Mouse (Mus musculus) hindbrain, postnatal 0 days (tissue): ENCODE measurements around the gene Lipm. TPM values are rescaled to one million over a fixed set of nuclear protein-coding genes. Genes with fewer than 3 reads are reported as not detected.

Experiments
- ATAC-seq: fragments of 200-750 bp; cut with Nextera tagmentation; 2 replicates; pipeline ENCODE4 v1.8.0; 2017; ENCODE audit warnings: mild to moderate bottlenecking, moderate TSS enrichment, moderate library complexity
- DNase-seq: peaks from one replicate; pipeline ENCODE4 v3.0.0-alpha.2; 2015; ENCODE audit warnings: low spot score
- H3K27ac ChIP-seq: fragments of 300-500 bp; sonication (generic); 2 replicates; pipeline ENCODE4 v1.5.1; 2014; ENCODE audit warnings: mild to moderate bottlenecking
- H3K27me3 ChIP-seq: fragments of 300-500 bp; sonication (generic); 2 replicates; pipeline ENCODE4 v1.6.1; 2014; ENCODE audit warnings: low read length, mixed read lengths; ENCODE audit not compliant: insufficient read depth
- H3K36me3 ChIP-seq: fragments of 300-500 bp; sonication (generic); 2 replicates; pipeline ENCODE4 v1.6.1; 2014; ENCODE audit warnings: low read length, mixed read lengths; ENCODE audit not compliant: insufficient read depth
- H3K4me1 ChIP-seq: fragments of 300-500 bp; sonication (generic); 2 replicates; pipeline ENCODE4 v1.6.1; 2014; ENCODE audit warnings: antibody characterized with exemption, low read length, mixed read lengths; ENCODE audit not compliant: insufficient read depth
- H3K4me2 ChIP-seq: fragments of 300-500 bp; sonication (generic); 2 replicates; pipeline ENCODE4 v1.6.1; 2014; ENCODE audit warnings: low read depth, mild to moderate bottlenecking, low read length, moderate library complexity, mixed read lengths
- H3K4me3 ChIP-seq: fragments of 300-500 bp; sonication (generic); 2 replicates; pipeline ENCODE4 v1.5.1; 2014; ENCODE audit warnings: low read length
- H3K9ac ChIP-seq: fragments of 300-500 bp; sonication (generic); replicated peaks from 2 replicates; pipeline ENCODE4 v1.6.1; 2014; ENCODE audit warnings: mild to moderate bottlenecking, low read length, moderate library complexity, mixed read lengths
- H3K9me3 ChIP-seq: fragments of 300-500 bp; sonication (generic); 2 replicates; pipeline ENCODE4 v1.6.1; 2016; ENCODE audit warnings: low read length, mixed read lengths
- CTCF ChIP-seq: IDR thresholded peaks from 2 replicates; pipeline ENCODE4 v1.5.1; 2016; ENCODE audit warnings: antibody characterized with exemption, control low read depth, low read depth
- WGBS: fragments of 180-500 bp; shearing (Covaris S2); extraction: QIAGEN DNeasy Blood & Tissue Kit; methylation state at CpG from one replicate; pipeline ENCODE4 v1.1.7; 2014; 5-methylcytosine and 5-hydroxymethylcytosine counted together
- polyA plus RNA-seq: library from polyadenylated mRNA; unstranded; fragments of >200 nt; fragmentation: Nextera tagmentation; extraction: Ambion mirVana; gene quantifications from 2 replicates; pipeline ENCODE4 v1.2.1, GENCODE M21; 2015
- total RNA-seq: library from RNA; depleted of rRNA; stranded (reverse); fragments of >200 nt; gene quantifications from 2 replicates; pipeline ENCODE4 v1.2.3, GENCODE M21; 2014; rRNA removed

Lipm gene
- total RNA-seq = 0.16 TPM in 1 of 2 replicates, not detected in the other
- polyA plus RNA-seq = not detected in 2 replicates

GRCm38 (mm10) chr19:34100633-34101032 lies at the start of gene Lipm:
Lipm (plus strand) TSS chr19:34100933.
- Histone ChIP-seq H3K4me3 (no peak within 1 kb of the TSS), H3K27ac (no peak within 1 kb of the TSS), H3K36me3 (no peaks in the 10 kb centered on the region), H3K4me2 (no peak within 1 kb of the TSS), H3K9me3 (no peaks in the 10 kb centered on the region), H3K27me3 (no peaks in the 10 kb centered on the region), H3K4me1 (no peaks in the 10 kb centered on the region), H3K9ac (no peak within 1 kb of the TSS)
- DNase-seq = no peak
- no peak for ATAC-seq
- TF ChIP-seq CTCF = no peak
- WGBS = 88% methylated on average over 4 of the region's 4 CpGs

GRCm38 (mm10) chr19:34051502-34051901 lies 49.2 kb upstream of the Lipm start:
- Histone ChIP-seq H3K9me3 (no peaks in the 10 kb centered on the region), H3K4me2 (no peak overlapping the region), H3K27me3 (no peaks in the 10 kb centered on the region), H3K36me3 (no peaks in the 10 kb centered on the region), H3K4me1 (no peaks in the 10 kb centered on the region), H3K4me3 (no peak overlapping the region), H3K9ac (no peak overlapping the region), H3K27ac (no peak overlapping the region)
- DNase-seq (no peak), ATAC-seq (no peak)
- 75% methylated on average over 3 of the region's 3 CpGs for WGBS
- no peak for TF ChIP-seq CTCF

- 63% methylated on average over 1 of the region's 1 CpGs for WGBS
- DNase-seq (no peak), ATAC-seq (no peak)
- H3K27ac ChIP-seq = no peak overlapping the region
- no peaks in the 10 kb centered on the region for H3K4me1 ChIP-seq
- H3K9me3 ChIP-seq = no peaks in the 10 kb centered on the region
- H3K9ac ChIP-seq = no peak overlapping the region
- no peak overlapping the region for H3K4me2 ChIP-seq
- H3K4me3 ChIP-seq = no peak overlapping the region
- H3K36me3 ChIP-seq = no peaks in the 10 kb centered on the region
- H3K27me3 ChIP-seq = no peaks in the 10 kb centered on the region
- TF ChIP-seq CTCF = no peak
Observed at GRCm38 (mm10) chr19:34063547-34063946, 37.2 kb upstream of the Lipm start.

- H3K27ac ChIP-seq = no peak overlapping the region
- WGBS = 86% methylated on average over 4 of the region's 4 CpGs
- H3K4me2 ChIP-seq = no peak overlapping the region
- no peaks in the 10 kb centered on the region for H3K9me3 ChIP-seq
- TF ChIP-seq CTCF = no peak
- H3K4me1 ChIP-seq = no peaks in the 10 kb centered on the region
- no peaks in the 10 kb centered on the region for H3K27me3 ChIP-seq
- DNase-seq = no peak
- no peaks in the 10 kb centered on the region for H3K36me3 ChIP-seq
- no peak for ATAC-seq
- no peak overlapping the region for H3K9ac ChIP-seq
- no peak overlapping the region for H3K4me3 ChIP-seq
Observed at GRCm38 (mm10) chr19:34064059-34064458, 36.7 kb upstream of the Lipm start.

GRCm38 (mm10) chr19:34066779-34067472 lies 33.8 kb upstream of the Lipm start, which contains the start of gene Lipn:
Lipn (plus strand) TSS chr19:34067358.
- Histone ChIP-seq H3K9ac (no peak within 1 kb of the TSS), H3K4me1 (no peaks in the 10 kb centered on the region), H3K4me3 (no peak within 1 kb of the TSS), H3K9me3 (no peaks in the 10 kb centered on the region), H3K4me2 (no peak within 1 kb of the TSS), H3K27ac (no peak within 1 kb of the TSS), H3K36me3 (no peaks in the 10 kb centered on the region), H3K27me3 (no peaks in the 10 kb centered on the region)
- DNase-seq (no peak), ATAC-seq (no peak)
- WGBS = 94% methylated on average over 9 of the region's 9 CpGs
- no peak for TF ChIP-seq CTCF

DNA sequence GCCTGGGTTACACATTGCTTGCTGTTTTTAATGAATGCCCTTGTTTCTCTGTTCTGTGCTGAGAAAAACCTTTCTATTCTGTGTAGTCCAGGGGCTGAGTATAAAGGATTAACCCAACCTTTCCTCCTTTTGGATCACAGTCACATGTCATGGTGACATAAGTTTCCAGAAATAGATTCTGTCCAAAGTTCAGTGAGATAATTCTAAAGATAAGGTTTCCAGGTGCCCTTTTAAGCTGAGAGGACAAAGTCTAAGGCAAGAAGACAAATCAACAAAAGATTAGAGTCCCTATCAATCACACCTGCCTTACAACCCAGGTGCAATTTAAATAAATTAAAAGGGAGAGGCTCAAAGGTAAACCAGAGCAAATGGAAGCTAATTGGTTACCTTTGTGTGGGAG lies 26.5 kb upstream of the Lipm start:
- TF ChIP-seq CTCF = no peak
- no peaks in the 10 kb centered on the region for H3K36me3 ChIP-seq
- ATAC-seq (no peak), DNase-seq (no peak)
- no peak overlapping the region for H3K4me2 ChIP-seq
- H3K27me3 ChIP-seq = no peaks in the 10 kb centered on the region
- H3K27ac ChIP-seq = no peak overlapping the region
- H3K4me3 ChIP-seq = no peak overlapping the region
- H3K9me3 ChIP-seq = no peaks in the 10 kb centered on the region
- H3K9ac ChIP-seq = no peak overlapping the region
- H3K4me1 ChIP-seq = no peaks in the 10 kb centered on the region

DNA sequence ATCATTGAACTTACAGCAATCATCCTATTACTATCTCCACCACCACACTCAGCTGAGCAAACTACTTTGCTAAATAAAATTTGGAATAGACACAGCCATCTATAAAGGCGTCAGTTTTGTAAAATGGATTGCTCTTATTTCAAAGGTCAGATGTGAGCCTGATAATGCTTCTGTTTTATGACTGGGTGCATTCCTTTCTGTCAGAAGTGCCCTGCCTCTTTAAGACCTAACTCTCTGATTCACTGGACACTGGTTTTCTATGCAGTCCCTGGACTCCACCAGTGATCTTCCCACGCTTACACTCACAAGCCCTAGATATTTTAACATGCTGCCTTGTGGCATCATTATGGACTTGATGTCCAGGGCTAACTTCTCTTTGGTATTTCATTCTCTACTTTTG lies 22.6 kb upstream of the Lipm start:
- H3K27me3 ChIP-seq = no peaks in the 10 kb centered on the region
- 78% methylated on average over 2 of the region's 2 CpGs for WGBS
- ATAC-seq (no peak), DNase-seq (no peak)
- H3K4me2 ChIP-seq = no peak overlapping the region
- H3K9ac ChIP-seq = no peak overlapping the region
- no peaks in the 10 kb centered on the region for H3K4me1 ChIP-seq
- H3K36me3 ChIP-seq = no peaks in the 10 kb centered on the region
- no peak overlapping the region for H3K4me3 ChIP-seq
- TF ChIP-seq CTCF = no peak
- H3K9me3 ChIP-seq = no peaks in the 10 kb centered on the region
- no peak overlapping the region for H3K27ac ChIP-seq
